Mouse (Mus musculus): ENCODE measurements around the gene Slc22a16. TPM values are rescaled to one million over a fixed set of nuclear protein-coding genes. Genes with fewer than 3 reads are reported as not detected.

Slc22a16 gene
- total RNA-seq, 2 experiments from 2014 or later: not detected

GRCm38 (mm10) chr10:40617973-40618372 lies 47.8 kb downstream of the Slc22a16 start:
- no peak for DNase-seq

- no peak for DNase-seq
Observed at GRCm38 (mm10) chr10:40619760-40620159, 49.6 kb downstream of the Slc22a16 start.

GRCm38 (mm10) chr10:40629140-40629539 lies 59.0 kb downstream of the Slc22a16 start:
- peak; percentile 53 for DNase-seq

- peak; percentile 23 for DNase-seq
Observed at GRCm38 (mm10) chr10:40629656-40630311, 59.6 kb downstream of the Slc22a16 start, which contains the start of gene Ddo. TSS of gene Ddo (plus strand) at chr10:40630011.

GRCm38 (mm10) chr10:40630457-40630856 lies 60.3 kb downstream of the Slc22a16 start:
- DNase-seq: peak; percentile 36

- DNase-seq: no peak
Observed at GRCm38 (mm10) chr10:40630961-40631360, 60.8 kb downstream of the Slc22a16 start.

- no peak for DNase-seq
Observed at GRCm38 (mm10) chr10:40632087-40632486, 62.0 kb downstream of the Slc22a16 start.

- DNase-seq: no peak
Observed at GRCm38 (mm10) chr10:40637331-40637730, 67.2 kb downstream of the Slc22a16 start.

GRCm38 (mm10) chr10:40638276-40638675 lies 68.1 kb downstream of the Slc22a16 start:
- no peak for DNase-seq

GRCm38 (mm10) chr10:40638823-40639819 lies 69.0 kb downstream of the Slc22a16 start:
- DNase-seq: no peak

- DNase-seq: no peak
Observed at GRCm38 (mm10) chr10:40640406-40640805, 70.3 kb downstream of the Slc22a16 start.

- no peak for DNase-seq
Observed at GRCm38 (mm10) chr10:40641901-40642300, 71.8 kb downstream of the Slc22a16 start.

GRCm38 (mm10) chr10:40643126-40643525 lies 73.0 kb downstream of the Slc22a16 start:
- DNase-seq: no peak

GRCm38 (mm10) chr10:40644456-40644855 lies 74.3 kb downstream of the Slc22a16 start:
- DNase-seq: no peak

GRCm38 (mm10) chr10:40645346-40645745 lies 75.2 kb downstream of the Slc22a16 start:
- DNase-seq: no peak

GRCm38 (mm10) chr10:40648776-40649175 lies 78.6 kb downstream of the Slc22a16 start:
- DNase-seq: no peak

GRCm38 (mm10) chr10:40649634-40650033 lies 79.5 kb downstream of the Slc22a16 start:
- no peak for DNase-seq

GRCm38 (mm10) chr10:40651676-40652075 lies 81.5 kb downstream of the Slc22a16 start:
- DNase-seq: no peak

Other genes with a start within 250 kb of the Slc22a16 start
- 1 to 10 TPM; 7.2 to 8.4 TPM for gene Cdk19, start 230.8 kb upstream of the Slc22a16 start, total RNA-seq (2021)
- gene Ddo, start 59.7 kb downstream of the Slc22a16 start, total RNA-seq (2021): 10 to 100 TPM; 22.3 to 25.7 TPM
- gene Mettl24, start 112.9 kb downstream of the Slc22a16 start, total RNA-seq (2021): 1 to 10 TPM; 1.1 to 2.2 TPM